Mouse (Mus musculus) urinary bladder, postnatal 4 days (tissue): ENCODE measurements at regions not wholly inside any gene's neighbourhood (a gene's known extent, or its start where the extent isn't known, plus 50 kb on each side); places are given as distances from the start of the nearest gene placed in this dataset.

Experiments
- DNase-seq, 2 experiments: peaks; one replicate each; pipeline ENCODE4 v3.0.0; 2021 to 2022; ENCODE audit warnings: low spot score in 2 of 2

- DNase-seq, result no peak
Measured at GRCm38 (mm10) chr14:120560416-120560815, 82.2 kb downstream of the Rap2a start.

- no peak for DNase-seq
Measured at GRCm38 (mm10) chr14:120560987-120561386, 82.7 kb downstream of the Rap2a start.

- no peak for DNase-seq
Measured at GRCm38 (mm10) chr14:120566945-120567344, 88.7 kb downstream of the Rap2a start.

- no peak for DNase-seq
Measured at GRCm38 (mm10) chr14:120568054-120568453, 89.8 kb downstream of the Rap2a start.

GRCm38 (mm10) chr14:120572238-120572637 is 94.0 kb downstream of the Rap2a start:
- no peak for DNase-seq

- no peak for DNase-seq
Measured at GRCm38 (mm10) chr14:120575202-120575601, 97.0 kb downstream of the Rap2a start.

GRCm38 (mm10) chr14:120578352-120579080 is 100.3 kb downstream of the Rap2a start:
- no peak for DNase-seq

GRCm38 (mm10) chr14:120583807-120584206 is 105.6 kb downstream of the Rap2a start:
- no peak for DNase-seq

GRCm38 (mm10) chr14:120592191-120592590 is 113.9 kb downstream of the Rap2a start:
- no peak for DNase-seq

GRCm38 (mm10) chr14:120600414-120600935 is 122.2 kb downstream of the Rap2a start:
- no peak for DNase-seq

DNA sequence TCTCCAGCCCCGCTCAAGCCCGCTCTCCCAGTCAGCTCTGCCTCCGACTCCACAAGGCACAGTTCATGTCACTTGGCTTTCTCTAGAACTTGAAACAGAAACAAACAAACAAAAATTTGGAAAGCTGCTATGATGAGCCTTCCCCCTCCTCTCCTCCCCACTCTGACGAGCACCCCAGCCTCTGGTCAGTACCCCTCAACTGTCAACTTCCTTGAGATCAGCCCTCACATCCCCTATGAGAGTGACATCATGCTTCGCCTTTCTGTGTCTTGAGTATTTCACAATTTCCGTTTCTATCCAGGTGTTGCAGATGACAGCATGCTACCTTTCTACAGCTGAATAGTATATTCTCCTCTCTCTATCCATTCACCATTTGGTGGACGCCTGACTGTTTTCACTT is 123.3 kb downstream of the Rap2a start:
- DNase-seq, result no peak

- no peak for DNase-seq
Measured at GRCm38 (mm10) chr14:120603849-120604492, 125.7 kb downstream of the Rap2a start.

DNA sequence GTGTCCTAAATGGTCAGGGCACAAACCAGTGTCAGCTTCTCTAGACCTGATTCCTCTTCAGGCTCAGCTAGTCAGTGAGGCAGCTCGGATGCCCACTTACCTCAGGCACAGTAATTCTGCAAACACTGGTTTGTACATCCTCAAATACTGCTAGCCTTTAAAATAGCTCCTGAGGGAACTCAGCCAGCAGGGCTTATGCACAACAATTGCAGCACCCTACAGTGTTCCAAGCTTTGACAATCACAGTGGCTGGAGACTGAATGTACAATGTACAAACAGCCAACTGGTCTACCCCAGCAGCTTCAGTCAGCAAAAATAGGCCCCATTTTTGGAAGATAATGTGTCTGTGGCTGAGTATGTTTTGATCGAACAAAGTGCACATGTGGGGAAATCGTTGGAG is 129.6 kb downstream of the Rap2a start:
- DNase-seq, result no peak

DNA sequence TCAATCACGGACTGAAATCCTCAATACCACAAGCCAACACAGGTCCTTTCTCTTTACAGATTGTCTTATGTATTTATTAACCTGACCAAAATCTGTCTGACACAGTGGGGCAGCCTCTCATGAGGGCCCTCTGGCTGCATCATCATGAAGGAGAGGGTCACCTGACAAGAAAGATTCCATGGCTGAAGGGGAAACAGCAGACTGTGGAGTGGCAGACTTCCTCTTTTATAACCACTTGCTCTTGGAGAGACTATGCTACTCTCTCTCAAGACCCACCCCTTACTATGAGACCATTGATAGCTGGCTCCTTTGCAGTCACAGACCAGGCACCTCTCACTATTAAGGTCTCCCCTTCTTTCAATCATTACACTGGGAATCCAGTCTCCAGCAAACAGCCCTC is 133.1 kb downstream of the Rap2a start:
- DNase-seq, result no peak

GRCm38 (mm10) chr14:120626223-120626935 is 148.1 kb downstream of the Rap2a start:
- no peak for DNase-seq

- no peak for DNase-seq
Measured at GRCm38 (mm10) chr14:120626936-120627277, 148.7 kb downstream of the Rap2a start.

GRCm38 (mm10) chr14:120632771-120633170 is 154.5 kb downstream of the Rap2a start:
- no peak for DNase-seq

DNA sequence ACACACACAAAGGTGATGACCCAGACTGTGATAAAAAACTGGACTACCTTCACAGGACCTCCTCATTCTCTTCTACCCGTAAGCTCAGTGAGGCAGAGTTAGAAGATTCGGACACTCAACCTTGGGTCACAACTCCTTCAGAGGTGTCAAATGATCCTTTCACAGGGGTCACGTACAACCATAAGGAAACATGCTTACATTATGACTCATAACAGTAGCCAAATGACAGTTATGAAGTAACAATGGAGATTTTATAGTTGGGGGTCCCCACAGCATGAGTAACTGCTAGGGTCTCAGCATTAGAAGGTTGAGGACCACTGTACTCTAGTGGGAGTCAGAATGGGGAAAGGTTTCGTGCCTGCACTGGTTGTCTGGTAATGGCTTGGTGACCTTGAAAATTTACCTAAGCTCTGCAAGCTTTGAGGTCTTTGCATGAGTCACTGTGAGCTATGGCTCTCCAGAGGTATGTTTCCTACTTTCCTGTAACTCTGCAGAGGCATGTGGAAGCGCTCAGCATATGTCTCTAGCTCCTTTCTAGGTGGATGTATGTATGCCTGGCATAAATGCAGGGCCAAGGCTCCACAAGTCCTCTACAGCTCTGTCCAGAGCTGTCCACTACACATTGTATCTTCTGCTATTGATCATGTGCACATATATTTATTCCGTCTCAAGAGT is 158.6 kb downstream of the Rap2a start:
- no peak for DNase-seq

GRCm38 (mm10) chr14:120637486-120638125 is 159.4 kb downstream of the Rap2a start:
- DNase-seq, result no peak

DNA sequence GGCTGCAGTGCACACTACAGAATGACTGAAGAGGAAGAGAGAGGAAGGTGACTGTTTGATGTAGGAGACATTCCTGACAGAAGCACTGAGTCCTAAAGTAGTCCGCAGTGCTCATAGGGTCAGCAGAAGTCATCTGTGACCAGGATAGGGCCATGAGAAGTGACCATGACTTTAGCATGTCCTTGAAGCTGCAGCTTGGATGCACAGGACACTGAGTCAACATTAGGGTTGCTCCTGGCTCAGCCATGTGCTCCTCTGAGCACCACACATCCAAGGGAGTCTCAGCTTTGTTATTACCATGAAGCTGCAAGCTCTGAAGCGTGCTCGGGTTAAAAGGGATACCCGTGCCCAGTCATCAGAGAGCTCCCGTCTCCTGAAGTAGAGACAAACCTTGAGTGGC is 164.3 kb downstream of the Rap2a start:
- DNase-seq, result peak in 1 of 2 experiments; percentile 33

GRCm38 (mm10) chr14:120652034-120652433 is 173.8 kb downstream of the Rap2a start:
- no peak for DNase-seq
